Mouse (Mus musculus): ENCODE measurements around the gene Fam166b.

Gene Fam166b

DNA sequence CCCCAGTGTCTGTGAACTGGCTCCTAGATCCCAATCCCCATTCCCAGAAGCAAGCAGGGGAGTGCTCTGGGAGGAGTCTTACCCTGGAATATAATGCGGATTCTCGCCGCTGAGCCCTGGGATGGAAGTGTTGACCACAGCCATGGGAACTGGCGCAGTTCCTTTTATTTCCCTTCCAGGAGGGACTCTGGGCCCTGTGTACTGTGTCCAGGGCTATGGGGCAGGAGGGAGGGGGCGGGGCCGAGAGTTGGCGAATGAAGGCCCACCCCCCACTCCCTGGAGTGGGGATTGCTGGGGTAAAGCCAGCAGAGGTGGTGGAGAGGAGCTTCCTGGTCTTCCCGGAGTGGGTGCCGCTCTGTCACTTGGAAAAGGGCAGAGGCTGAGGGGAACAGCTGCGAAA is at the start of gene Fam166b:
Fam166b (minus strand) TSS at position 189 of the 400 bp plus-strand sequence.
- peak; percentile 65 to 74 for DNase-seq

DNA sequence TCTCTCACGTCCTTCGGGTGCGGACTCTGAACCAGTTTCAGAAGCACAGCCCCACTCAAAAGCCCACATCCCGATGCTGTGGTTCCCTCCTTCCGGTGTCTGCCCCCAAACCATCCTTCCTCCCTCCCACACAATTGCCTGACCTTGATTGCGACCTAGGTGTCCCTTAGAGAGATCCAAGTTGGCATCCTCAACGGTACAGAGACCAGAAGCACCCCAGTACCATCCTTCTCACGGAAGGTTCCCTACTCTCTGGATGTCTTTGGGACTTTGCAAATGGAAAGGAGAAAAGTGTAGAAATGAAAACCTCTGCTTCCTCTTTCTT is 49.6 kb upstream of the Fam166b start:
- DNase-seq: no peak

DNA sequence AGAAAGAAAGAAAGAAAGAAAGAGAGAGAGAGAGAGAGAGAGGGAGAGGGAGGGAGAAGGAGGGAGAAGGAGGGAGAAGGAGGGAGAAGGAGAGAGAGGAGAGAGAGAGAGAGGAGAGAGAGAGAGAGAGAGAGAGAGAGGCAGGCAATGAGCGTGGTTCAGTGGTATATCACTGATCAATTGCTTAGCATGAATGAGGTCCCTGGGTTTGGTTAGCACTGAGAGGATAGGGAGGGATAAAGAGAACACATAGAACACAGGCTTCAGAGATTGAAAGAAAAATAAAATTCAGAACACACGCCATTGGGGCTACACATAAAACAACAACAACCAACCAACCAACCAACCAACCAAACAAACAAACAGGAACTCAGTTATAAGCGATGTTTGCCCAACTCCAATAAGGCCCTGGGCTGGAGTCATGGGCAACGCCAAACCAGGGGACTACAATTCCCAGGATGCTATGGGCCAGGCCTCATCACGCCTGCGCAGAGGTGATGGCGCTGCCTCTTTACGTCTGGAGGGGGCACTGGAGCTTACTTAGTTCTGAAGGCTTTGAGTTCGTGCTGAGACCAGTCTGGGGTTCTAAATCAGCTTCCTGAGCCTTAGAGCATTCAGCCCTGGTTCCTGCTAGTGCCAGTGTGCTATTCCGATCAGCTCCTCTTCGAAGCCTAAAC is 49.1 kb upstream of the Fam166b start:
- peak; percentile 89 to 92 for DNase-seq

DNA sequence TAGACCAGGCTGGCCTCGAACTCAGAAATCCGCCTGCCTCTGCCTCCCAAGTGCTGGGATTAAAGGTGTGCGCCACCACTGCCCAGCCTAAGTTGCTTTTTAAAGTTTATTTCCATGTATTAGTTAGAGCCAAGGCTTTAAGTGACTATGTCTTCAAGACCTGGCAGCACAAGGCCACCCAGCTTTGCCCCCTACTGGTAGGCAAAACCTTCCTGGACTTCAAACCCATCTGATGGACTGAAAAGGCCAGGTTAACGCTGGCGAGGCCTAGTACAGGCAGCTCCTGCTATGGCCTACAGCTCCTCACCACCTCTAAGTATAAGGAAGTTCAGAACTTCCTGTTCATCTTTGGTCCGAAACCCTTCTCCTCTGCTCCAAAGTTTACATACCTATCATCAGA is 47.7 kb upstream of the Fam166b start:
- peak in 1 of 2 experiments; percentile 59 for DNase-seq

DNA sequence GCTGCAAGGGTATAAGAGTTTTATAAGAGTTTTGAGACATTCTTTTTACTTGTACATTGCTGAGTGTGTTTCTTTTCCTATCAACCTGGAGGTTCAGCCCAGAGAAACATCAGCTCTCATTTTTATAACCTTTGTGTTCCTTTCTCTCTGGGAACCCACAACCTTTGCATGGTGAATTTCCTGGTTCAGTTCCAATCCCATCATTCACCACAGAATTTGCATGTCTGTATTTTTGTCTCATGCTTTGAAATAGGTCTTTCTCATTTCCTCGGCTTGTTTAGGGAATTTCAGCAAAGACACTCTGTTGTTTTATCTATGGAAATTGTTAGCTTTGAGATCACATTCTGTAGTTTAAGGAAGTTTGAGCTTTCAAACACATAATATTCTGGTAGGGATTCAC is 44.7 kb upstream of the Fam166b start:
- no peak for DNase-seq

DNA sequence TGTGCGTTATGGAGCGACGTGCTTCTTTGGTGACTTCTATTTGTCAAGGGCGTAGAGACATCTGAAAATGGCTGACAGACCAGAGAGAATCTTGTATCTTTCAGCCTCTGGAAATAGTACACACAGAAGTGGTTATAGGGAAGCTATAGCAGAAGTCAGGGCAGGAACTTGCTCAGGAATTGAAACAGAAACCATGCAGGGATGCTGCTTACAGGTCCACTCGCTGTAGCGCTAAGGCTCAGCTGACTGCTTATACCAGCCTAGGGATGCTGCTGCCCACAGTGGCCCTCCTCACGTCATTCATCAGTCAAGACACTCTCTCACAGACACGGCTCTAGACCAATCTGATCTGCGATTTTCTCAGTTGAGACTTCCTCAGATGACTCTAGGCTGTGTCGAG is 41.4 kb upstream of the Fam166b start:
- DNase-seq: no peak

DNA sequence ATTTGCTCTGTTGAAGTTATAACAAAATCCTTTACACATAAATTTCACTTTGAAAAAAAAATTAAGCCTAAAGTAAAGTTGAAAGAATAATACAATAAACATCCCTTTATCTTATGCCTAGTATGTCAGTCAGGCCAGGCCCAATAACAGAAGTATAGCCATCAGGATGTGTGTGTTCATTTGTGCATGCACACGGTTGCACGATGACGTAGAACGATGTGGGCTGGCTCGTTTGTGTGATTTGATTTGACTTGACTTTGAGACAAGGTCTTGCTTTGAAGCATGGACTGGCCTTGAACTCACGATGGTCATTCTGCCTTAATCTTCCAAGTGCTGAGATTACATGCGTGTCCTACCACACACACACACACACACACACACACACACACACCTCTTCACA is 37.9 kb upstream of the Fam166b start:
- no peak for DNase-seq

DNA sequence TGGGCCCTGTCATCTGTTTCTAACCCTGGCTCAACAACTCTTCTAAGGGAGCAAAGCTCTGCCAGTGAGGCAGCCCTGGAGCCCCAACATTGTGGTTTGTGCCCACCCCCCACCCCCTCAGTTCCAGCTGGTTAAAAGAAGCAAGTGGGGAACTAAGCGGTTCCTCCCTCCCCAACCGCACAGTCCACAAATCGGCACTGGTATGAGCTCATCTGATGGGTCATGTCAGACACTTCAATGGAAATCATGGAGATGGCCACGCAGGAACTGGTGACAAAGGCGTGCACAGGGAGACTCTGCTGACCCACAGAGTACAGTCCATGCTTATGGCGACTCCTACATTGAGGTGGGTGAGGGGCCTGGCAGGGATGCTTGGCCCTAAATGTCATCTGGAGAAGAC is 37.0 kb upstream of the Fam166b start:
- no peak for DNase-seq

DNA sequence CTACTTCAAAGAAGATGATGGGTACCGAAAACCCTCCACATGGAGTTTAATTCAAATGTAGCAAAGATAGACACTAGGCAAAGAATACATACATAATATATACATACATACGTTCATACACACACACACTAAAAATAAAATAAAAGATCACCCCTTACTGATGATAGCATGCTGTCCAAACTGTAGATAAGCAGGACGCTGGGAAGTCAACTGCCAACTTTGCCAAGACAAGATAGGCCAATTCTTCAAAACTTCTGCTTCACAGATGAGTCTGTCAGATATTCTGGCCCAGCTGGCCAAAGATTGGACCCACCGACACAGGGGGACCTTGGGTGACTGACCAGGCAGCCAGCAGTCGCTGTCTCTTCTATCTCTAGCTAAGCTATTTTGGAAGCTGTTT is 34.2 kb upstream of the Fam166b start:
- no peak for DNase-seq

DNA sequence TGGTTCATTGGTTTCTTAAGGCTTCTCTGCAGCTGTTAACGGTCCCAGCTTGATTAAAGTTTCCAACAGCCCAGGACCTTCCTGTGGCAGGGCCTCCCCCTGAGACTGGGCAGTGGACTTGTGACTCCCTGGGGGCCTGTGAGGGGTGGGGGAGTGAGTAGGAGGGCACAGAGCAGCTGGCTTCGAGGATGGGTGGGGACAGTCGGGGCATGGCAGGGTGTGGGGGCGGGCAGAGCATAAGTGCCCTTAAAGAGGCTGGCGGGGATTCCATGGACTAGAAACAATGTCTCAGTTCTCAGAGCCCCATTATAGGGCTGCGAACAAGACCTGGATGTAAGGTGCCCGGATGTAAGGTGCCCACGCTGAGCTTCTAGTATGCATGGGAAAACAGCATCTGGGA is 28.2 kb upstream of the Fam166b start:
- peak; percentile 36 to 56 for DNase-seq

DNA sequence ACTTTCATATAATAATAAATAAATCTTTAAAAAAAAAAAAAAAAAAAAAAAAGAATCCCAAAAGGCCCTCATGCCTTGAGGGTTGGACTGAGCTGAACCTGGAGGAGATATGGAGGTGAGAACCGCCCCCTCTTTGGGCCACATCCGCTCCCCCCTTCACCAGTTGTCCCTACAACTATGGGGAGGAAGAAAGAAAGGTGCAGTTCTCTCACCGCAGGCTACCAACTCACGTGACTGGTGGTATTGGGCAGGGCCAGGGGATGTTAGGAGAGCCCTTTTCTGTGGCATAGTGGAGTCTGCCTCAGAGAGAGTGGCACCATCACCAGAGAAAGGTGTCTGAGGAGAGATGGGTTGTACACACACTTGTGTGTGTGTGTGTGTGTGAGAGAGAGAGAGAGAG is 27.5 kb upstream of the Fam166b start:
- no peak for DNase-seq

DNA sequence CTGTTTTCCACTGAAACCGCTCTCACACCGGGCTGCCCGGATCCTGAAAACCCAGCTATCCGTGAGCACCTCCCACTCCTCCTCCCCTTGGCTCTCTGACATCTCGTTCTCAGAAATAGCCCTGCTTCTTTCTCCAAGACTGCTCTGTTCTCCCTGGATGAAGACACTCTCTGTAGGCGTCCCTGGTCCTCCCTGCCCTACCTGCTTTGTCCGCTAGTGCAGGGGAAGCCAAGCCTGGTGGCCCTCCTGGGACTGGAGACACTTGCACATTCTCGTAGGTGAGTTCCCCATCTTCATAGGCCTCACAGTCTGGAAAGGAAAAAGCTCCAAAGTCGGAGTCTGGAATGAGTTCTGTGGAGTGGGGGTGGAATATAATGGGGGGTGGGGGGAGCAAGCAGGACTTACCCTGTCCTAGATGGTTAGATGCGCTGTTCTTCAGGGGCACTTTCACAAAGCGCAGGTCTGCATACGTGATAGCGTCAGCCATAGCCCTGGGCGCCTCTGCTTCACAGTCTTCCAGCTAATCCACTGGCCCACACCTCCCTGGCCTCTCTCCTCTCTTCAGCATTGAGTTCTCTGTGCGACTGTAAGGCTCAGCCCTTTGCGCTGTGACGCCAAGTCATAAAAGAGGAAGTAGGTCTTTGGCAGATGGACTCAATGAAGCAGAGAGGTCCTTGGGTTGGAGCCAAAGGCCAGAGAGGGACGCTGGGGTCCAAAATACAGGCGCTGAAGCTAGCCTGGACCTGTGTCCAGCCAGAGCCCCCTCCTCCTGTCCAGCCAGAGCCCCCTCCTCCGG is 25.3 kb upstream of the Fam166b start, which contains the start of gene Cd72:
Cd72 (minus strand) TSS at position 588 of the 796 bp plus-strand sequence.
- DNase-seq: peak in 1 of 2 experiments; percentile 49

DNA sequence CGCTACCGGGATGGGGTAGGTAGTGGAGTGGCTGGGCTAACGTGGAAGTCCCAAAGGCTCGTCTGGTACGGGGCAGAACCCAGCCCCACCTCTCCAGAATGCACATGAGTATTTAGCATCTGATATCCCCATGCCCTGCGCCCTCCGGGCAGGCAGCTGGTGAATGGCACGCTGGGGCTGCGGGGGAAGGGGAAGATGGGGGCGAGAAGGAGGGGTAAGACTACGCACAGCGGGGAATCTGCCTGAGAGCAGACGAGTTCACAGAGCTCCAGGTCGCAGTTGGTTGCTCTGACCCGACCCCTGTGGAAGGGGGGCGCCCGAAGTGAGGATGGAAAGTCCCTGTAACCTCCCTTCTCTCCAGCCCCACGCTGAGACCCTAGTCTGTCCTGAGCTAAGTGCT is 24.5 kb upstream of the Fam166b start:
- DNase-seq: peak in 1 of 2 experiments; percentile 27

DNA sequence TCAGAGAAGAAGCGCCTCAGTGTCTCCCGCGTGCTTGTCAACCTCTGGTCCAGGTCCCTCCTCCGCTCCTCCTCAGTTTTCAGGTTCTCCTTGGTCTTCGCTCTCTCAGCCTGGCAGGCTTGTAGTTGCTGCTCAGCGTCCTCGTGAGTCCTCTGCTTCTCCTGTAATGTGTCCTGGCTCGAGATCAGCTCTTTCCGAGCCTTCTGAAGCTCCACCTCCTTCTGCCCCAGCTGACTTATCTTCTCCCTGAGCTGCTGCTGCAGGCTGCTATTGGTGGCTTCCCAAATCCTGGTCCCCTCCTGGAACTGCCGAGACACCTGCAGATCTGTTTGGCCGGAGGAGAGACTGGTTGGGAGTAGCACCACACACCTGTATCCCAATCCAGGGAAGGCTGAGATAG is 23.4 kb upstream of the Fam166b start:
- DNase-seq: no peak

DNA sequence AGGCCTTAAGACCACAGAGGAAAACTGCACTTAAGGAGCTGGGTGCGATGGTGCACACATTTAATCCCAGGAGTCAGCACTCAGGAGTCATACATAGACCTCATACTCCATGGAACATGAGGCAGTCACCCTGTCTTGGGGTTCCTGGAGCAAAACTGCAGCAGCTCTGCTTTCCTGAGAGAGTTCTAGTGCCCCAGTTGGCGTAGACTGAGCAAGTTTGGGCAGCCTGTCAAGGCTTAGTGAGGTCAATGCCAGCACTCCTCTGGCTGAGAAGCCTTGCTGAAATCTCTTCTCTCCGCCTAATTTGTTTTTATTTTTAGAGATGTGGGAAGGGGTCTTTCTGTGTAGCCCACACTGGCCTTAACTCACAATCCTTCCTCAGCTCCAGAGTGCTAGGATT is 19.6 kb upstream of the Fam166b start:
- no peak for DNase-seq

DNA sequence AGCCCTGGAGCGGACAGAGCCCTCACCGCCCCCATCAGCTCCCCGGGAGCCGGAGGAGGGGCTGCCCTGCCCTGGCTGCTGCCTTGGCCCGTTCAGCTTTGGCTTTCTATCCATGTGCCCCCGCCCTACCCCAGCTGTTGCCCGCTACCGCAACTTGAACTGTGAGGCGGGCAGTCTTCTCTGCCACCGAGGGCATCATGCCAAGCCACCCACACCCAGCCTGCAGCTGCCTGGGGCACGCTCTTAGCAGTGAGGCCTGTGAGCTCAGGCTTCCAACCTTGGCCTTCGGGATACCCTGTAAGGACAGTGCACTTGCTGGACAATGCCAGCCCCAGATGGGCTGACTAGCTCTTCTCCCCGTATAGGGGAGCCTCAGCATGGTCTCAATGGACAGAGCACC is 18.3 kb upstream of the Fam166b start:
- no peak for DNase-seq

DNA sequence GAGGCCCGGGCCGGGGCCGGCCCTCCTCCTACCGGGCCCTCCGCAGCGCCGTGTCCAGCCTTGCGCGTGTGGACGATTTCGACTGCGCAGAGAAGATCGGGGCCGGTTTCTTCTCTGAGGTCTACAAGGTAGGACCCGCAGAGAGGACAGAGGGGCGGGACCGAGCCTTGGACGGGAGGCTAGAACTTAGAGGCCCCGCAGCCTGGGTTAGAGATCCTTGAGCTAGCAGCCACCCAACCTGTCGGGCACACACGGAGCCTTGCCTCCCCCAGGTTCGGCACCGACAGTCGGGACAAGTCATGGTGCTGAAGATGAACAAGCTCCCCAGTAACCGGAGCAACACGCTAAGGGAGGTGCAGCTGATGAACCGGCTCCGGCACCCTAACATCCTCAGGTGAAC is 14.6 kb upstream of the Fam166b start:
- peak; percentile 58 to 70 for DNase-seq

DNA sequence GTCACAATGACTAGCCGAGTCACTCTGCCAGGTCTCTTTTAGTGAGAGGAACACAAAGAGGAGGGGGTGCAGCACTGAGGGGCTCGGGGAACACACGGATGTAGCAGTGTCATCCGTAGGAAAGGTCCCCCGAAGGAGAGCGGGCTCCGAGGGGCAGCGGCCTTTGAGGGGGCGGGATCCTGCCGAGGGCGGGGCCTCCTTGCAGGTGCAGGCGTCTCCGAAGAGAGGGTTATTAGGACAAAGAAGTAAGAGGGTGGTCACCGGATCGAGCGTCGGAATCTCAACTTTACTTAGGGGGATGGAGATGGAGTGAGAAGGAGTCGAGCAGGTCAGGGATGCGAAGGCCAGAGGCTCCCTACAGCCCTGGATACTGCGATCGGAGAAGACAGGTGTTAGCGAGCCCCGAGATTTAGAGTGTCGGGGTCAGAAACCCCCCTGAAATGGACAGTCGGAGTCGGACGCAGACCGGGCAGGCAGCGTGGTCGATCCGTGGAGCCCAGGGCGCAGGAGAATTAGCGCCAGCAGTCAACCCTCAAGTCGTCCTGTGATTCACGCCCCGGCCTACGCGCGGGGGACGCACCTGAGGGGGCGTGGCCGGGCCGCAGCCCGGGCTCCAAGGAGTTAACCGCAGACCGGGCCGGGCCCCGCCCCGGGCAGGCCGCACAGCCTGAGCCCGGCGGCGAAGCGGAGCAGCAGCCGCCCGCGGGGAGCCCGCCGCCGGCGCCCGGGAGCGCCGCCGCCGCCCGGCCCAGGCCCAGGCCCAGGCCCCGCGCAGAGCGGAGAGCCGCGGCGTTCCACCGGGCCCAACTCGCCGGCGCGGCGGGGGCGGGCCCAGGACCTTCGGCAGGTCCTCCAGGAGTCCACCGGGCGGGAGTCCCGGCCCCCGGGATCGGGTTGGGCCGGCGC is 13.8 kb upstream of the Fam166b start:
- peak; percentile 82 to 91 for DNase-seq

DNA sequence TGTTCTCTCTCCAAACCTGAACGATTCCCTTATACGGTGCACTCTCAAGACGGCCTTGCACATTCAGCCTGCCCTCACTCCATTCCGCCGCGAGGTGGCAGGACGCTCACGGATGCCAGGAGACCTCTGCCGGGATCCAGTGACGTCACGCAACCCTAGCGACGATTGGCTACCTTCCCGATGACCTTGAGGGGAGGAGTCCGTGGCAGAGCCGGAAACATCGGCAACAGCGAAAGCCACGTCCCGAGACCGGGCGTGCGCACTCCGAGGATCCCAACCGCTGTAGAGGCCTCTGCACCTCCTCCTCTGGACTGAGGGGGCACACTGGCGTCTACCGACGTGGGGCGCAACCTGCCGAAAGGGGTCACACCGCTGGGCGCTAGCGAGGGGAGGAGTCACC is 13.1 kb upstream of the Fam166b start:
- peak; percentile 99 for DNase-seq

DNA sequence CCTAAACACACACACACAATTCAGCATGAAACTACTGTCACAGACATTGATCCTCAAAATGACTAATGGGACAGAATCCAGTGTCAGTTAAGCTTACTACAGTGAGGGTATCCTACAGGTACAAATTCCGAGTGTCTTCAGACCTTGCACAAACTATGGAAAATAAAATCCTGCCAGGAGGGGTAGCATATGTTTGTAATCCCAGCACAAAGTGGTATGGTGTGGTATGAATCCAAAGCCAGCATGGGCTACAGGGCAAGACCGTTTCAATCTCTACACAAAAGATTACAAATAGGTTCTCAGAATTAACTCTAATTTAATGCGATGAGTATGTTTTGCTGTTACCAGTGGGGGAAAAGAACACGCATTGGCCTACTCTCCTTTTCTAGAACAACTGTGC is 12.7 kb upstream of the Fam166b start, which contains the start of gene Tesk1:
Tesk1 (plus strand) TSS at position 301 of the 400 bp plus-strand sequence.
- DNase-seq: no peak

DNA sequence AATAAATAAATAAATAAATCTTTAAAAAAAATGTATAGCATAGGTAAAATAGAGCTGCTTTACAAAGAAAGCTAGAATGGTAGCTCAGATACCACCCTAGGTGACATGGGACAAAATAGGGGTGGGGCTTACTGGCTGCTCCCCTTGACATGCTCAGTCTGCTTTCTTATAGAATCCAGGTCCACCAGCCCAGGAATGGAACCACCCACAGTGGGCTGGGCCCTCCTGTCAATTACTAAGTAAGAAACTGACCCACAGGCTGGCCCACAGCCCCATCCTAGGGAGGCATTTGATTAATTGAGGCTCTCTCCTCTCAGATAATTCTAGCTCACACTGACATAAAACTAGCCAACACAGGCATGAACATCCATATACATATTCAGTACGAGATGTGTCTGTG is 3.9 kb upstream of the Fam166b start:
- DNase-seq: no peak

DNA sequence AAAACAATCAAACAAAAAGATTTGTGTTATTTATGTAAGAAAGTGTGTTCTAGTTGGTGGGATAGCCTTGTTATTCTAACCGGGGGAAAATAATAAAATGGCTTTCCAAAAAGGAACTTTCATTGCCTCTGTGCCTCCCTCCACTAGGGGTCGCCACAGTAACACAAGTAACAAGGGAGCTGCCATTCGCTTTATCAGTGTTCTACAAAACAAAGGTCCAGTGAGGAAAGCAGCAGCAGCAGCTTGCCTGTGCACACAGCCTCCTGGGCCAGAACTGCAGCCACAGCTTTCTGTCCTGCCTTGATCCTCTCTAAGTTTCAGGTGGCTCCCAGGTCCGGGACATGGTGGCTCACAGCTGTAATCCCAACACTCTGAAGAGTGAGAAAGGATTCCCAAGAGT is 2.8 kb upstream of the Fam166b start:
- peak; percentile 90 to 93 for DNase-seq

DNA sequence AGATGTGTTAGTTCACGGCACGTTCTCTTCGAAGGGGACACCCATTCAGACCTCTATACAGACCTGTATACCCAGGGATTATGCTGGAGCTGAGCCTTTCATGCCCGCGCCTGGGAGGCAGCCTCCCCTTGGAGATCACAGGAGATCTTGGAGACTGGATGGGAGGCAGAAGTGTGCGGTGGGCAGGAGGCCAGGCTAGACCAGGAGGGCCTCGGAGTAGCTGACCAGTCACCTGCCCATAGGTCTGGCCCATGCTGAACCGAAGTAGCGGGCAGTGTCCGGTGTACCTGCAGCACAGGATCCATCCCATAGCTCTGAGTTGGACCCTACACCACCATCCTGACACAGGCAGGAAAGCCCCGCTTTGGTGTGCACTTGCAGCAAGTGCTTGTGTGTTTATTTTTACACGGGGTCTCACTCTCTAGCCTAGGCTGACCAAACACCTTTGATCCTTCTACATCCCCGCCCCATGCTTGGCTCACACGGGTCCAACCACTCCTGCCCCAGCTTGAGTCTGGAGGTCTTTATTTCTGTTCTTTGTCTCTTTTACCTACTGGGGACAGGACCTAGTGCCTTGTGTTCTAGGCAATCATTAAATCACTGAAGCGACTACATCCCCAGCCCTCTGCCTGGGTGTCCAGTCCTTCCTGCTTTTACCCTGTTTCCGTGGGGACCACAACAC is 613 bp downstream of the Fam166b start:
- DNase-seq: peak in 1 of 2 experiments; percentile 8
